Mouse (Mus musculus) hindbrain, embryonic 13.5 days (tissue): Measurements from ENCODE around the gene Fam13a. TPM values are rescaled to one million over a fixed set of nuclear protein-coding genes. Genes with fewer than 3 reads are reported as not detected.

Experiments used
- ATAC-seq: fragments of 200-750 bp; cut with Nextera tagmentation; 2 replicates; pipeline ENCODE4 v1.8.0; 2017; ENCODE audit warnings: moderate TSS enrichment; ENCODE audit not compliant: low FRiP score
- H3K27ac ChIP-seq: fragments of 300-500 bp; sonication (generic); 2 replicates; pipeline ENCODE4 v1.5.1; 2015; ENCODE audit warnings: inconsistent platforms, mild to moderate bottlenecking, moderate library complexity
- H3K27me3 ChIP-seq: fragments of 300-500 bp; sonication (generic); 2 replicates; pipeline ENCODE4 v1.6.1; 2015; ENCODE audit warnings: mild to moderate bottlenecking, inconsistent platforms
- H3K36me3 ChIP-seq: fragments of 300-500 bp; sonication (generic); 2 replicates; pipeline ENCODE4 v1.6.1; 2015; ENCODE audit warnings: mild to moderate bottlenecking, inconsistent platforms
- H3K4me1 ChIP-seq: fragments of 300-500 bp; sonication (generic); replicated peaks from 2 replicates; pipeline ENCODE4 v1.6.1; 2015; ENCODE audit warnings: inconsistent platforms
- H3K4me2 ChIP-seq: fragments of 300-500 bp; sonication (generic); 2 replicates; pipeline ENCODE4 v1.6.1; 2015; ENCODE audit warnings: inconsistent platforms, mild to moderate bottlenecking, moderate library complexity
- H3K4me3 ChIP-seq: fragments of 300-500 bp; sonication (generic); 2 replicates; pipeline ENCODE4 v1.5.1; 2015; ENCODE audit warnings: mild to moderate bottlenecking, inconsistent platforms
- H3K9ac ChIP-seq: fragments of 300-500 bp; sonication (generic); 2 replicates; pipeline ENCODE4 v1.6.1; 2015; ENCODE audit warnings: mild to moderate bottlenecking, inconsistent platforms
- H3K9me3 ChIP-seq: fragments of 300-500 bp; sonication (generic); 2 replicates; pipeline ENCODE4 v1.6.1; 2016; ENCODE audit warnings: inconsistent platforms
- WGBS: fragments of 180-500 bp; shearing (Covaris S2); methylation state at CpG from one replicate; pipeline ENCODE4 v1.1.7; 2015; 5-methylcytosine and 5-hydroxymethylcytosine counted together
- polyA plus RNA-seq: library from polyadenylated mRNA; unstranded; fragments of >200 nt; fragmentation: Nextera tagmentation; extraction: Ambion mirVana; gene quantifications from 2 replicates; pipeline ENCODE4 v1.2.1, GENCODE M21; 2015

Fam13a gene
- polyA plus RNA-seq = 8.2 and 9.5 TPM in 2 replicates

DNA sequence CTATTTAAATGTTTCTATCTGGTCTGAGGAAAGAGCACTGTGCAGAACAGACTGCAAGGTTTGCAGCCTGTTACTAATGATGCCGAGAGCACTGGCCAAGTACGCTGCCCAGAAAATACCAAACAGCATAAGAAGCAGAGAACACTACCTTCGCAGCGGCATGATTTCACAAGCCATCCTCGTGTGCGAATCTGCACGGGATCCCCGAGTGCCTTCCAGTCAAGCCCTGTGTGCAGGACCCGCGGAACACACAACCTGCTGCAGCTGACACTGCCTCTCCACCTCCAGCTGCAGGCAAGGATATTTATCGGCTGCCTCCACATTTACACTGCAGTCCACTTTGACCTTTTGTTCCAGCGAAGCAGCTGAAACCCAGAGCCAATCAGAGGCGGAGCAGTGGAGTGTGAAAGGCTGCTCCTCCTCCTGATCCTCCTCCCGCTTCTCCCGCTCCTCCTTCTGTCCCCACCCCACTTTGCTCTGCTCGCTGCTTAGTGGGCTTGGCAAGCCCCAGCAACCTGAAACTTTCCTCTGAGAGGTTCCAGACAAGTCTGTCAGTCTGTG lies at the start of gene Fam13a:
Gene Fam13a (minus strand): TSS at position 386 of the 561 bp plus-strand sequence.
- no peaks in the 10 kb centered on the region for H3K36me3 ChIP-seq
- ATAC-seq = peak; percentile 99

DNA sequence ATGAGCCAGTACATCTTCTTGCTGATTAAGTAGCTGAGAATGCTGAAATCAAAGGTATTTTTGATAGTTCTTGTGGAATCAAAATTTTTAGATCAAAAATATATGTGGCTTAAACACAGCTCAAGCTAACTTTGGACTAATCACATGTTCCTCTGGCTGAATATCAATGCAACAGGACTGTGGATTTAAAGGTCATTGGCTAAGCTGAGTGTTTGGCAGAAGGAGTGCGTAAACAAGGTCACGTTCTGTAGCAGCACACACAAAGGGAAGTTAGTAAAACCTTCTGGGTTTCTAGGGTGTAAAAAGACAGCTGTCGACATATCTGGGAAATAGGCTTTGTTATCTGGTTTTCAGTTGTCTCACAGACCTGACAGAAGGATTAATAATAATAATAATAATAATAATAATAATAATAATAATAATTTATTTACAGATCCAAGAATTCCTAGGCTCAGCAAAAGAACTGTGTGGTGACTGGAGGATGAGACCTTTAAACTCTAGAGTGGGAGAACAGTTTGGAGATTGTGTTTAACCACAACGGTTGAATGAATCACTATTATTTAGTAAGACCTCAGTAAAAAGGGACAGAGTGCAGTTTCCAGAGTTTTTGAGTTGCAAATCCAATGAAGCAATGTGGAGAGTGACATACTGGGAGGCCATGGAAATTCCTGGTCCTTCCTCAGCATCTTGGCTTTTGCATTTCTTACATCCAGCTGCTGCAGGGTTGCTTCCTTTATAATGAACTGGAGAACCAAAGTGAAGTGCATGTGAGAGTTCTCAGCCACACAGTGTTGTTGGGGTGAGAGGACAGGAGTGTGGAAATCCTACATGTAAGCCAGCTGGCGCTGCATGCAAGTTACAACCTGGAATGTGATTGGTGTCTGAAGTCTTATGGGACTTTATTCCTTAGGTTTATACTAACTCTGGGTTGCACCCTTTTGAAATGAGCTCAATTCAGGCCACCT lies 48.0 kb upstream of the Fam13a start:
- H3K4me1 ChIP-seq = no peaks in the 10 kb centered on the region
- H3K4me3 ChIP-seq = no peak overlapping the region
- no peak overlapping the region for H3K9ac ChIP-seq
- peaks cover 10% of the 10 kb centered on the region for H3K9me3 ChIP-seq
- H3K27ac ChIP-seq = no peak overlapping the region
- H3K27me3 ChIP-seq = no peaks in the 10 kb centered on the region
- WGBS = 89% methylated on average over 5 of the region's 5 CpGs
- no peak overlapping the region for H3K4me2 ChIP-seq
- no peak for ATAC-seq
- H3K36me3 ChIP-seq = no peaks in the 10 kb centered on the region

More for the DNA sequence above, at the start of gene Fam13a:
- peaks cover 12% of the 10 kb centered on the region for H3K4me1 ChIP-seq
- peak within 1 kb of the TSS; percentile 60 for H3K4me2 ChIP-seq
- H3K9me3 ChIP-seq = no peaks in the 10 kb centered on the region
- H3K4me3 ChIP-seq = peak within 1 kb of the TSS; percentile 63
- peak within 1 kb of the TSS; percentile 76 for H3K9ac ChIP-seq
- whole genome bisulfite sequencing = under 1% methylated on average over 16 of the region's 16 CpGs
- H3K27ac ChIP-seq = peak within 1 kb of the TSS; percentile 81
- H3K27me3 ChIP-seq = no peaks in the 10 kb centered on the region

DNA sequence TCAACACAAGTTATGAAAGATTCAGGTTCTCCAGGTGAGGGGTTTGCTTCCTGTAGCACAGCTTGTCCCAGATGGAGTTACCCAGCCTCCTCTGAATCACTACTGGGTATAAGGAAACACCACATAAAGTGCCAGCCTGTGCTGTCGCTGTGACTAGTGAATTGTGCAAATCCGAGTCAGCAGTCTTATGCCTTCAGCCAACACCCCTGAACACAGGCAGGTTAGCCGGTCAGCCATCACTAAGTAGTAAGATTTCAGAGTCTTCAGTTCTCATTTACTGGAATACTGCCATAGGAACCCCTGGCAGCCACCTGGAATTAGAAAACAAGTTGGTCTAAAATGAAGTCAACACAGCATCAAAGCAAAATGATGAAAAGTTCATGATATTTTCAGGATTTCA lies 47.3 kb upstream of the Fam13a start:
- 89% methylated on average over 3 of the region's 3 CpGs for WGBS
- no peaks in the 10 kb centered on the region for H3K4me1 ChIP-seq
- H3K27me3 ChIP-seq = no peaks in the 10 kb centered on the region
- H3K4me3 ChIP-seq = no peak overlapping the region
- no peak overlapping the region for H3K27ac ChIP-seq
- H3K9ac ChIP-seq = no peak overlapping the region
- peaks cover 10% of the 10 kb centered on the region for H3K9me3 ChIP-seq
- H3K36me3 ChIP-seq = no peaks in the 10 kb centered on the region
- H3K4me2 ChIP-seq = no peak overlapping the region
- ATAC-seq = no peak

DNA sequence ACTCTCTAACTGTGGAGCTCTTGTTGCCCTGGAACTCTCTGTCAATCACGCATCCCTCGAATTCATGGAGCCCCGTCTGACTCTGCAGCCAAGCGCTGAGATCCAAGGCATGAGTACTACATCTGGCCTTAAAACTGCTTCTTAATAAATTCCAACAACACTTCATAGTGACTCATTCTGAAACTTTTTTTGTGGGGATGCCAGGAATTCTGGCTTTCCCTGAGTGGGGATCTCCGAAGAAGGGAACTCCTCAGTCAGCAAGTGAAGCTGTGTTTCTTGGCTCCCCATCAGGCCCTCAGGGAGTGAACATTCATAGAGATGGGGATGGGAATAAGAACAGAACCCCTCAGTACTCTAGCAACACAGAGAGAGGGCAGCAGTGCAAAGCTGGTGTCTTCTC lies 43.8 kb upstream of the Fam13a start:
- ATAC-seq = no peak
- H3K9me3 ChIP-seq = no peaks in the 10 kb centered on the region
- H3K9ac ChIP-seq = no peak overlapping the region
- H3K4me1 ChIP-seq = no peaks in the 10 kb centered on the region
- 89% methylated on average over 5 of the region's 5 CpGs for WGBS
- H3K4me2 ChIP-seq = no peak overlapping the region
- no peak overlapping the region for H3K27ac ChIP-seq
- no peak overlapping the region for H3K4me3 ChIP-seq
- no peaks in the 10 kb centered on the region for H3K36me3 ChIP-seq
- H3K27me3 ChIP-seq = no peaks in the 10 kb centered on the region

DNA sequence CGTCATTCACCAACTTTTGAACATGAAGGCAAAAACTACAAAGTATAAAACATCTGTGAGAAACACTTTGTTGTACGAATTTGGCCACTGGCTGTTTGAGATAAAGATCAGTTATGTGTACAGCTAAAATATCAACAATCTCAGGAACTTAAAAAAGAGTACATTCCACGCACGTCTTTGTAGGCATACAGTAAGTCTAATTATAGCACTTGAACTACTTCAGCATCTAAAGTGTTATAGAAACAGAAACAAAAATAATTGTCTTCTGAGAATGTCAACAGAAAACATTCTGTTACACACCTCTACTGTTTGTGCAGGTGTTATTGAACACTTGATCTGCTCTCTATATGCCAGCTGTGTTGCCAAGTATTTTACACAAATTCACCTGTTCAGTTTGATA lies 40.1 kb upstream of the Fam13a start:
- H3K27ac ChIP-seq = no peak overlapping the region
- no peaks in the 10 kb centered on the region for H3K27me3 ChIP-seq
- no peaks in the 10 kb centered on the region for H3K9me3 ChIP-seq
- no peak overlapping the region for H3K9ac ChIP-seq
- H3K4me3 ChIP-seq = no peak overlapping the region
- H3K4me2 ChIP-seq = no peak overlapping the region
- H3K4me1 ChIP-seq = no peaks in the 10 kb centered on the region
- 81% methylated on average over 4 of the region's 4 CpGs for WGBS
- no peak for ATAC-seq
- no peaks in the 10 kb centered on the region for H3K36me3 ChIP-seq

DNA sequence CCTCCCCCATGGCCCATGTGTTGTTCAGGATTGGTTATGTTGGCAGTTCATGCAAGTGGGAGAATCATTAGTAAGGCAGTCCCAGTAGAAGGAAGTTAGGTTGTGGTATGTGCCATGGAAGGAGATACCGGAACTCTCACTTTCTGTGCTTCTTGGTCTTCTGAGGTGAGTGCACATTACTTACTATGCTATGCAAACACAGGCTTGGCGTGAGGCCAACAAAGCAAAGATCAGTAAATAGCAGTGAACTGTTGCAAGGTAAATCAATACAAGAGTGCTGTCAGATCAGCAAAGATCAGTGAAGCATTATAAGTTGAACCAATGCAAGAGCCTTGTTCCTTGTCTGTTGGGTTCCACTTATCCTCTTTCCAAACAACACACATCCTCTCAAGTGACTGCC lies 28.9 kb upstream of the Fam13a start:
- 89% methylated on average over 2 of the region's 2 CpGs for WGBS
- H3K4me2 ChIP-seq = no peak overlapping the region
- H3K9ac ChIP-seq = no peak overlapping the region
- no peak overlapping the region for H3K4me3 ChIP-seq
- H3K9me3 ChIP-seq = no peaks in the 10 kb centered on the region
- no peak for ATAC-seq
- H3K27me3 ChIP-seq = no peaks in the 10 kb centered on the region
- no peak overlapping the region for H3K27ac ChIP-seq
- no peaks in the 10 kb centered on the region for H3K4me1 ChIP-seq
- H3K36me3 ChIP-seq = no peaks in the 10 kb centered on the region

DNA sequence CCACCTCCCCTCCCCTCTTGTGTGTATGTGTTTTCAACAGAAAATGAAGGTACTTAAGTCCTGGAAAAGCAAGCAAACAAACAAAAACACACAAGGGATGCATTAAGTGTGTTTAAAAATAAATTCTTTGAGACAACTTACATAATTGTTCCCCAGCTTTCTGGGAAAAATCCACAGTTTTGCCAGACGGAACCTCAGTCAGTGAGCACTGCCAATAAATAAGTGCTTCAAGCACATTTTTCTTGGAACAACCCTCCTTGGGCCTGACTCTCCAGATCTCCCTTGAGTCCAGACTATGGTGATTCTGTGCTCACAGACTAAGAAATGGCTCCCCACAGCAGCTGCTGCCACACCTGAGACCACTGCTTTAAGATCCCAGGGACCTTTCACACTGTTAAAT lies 15.4 kb upstream of the Fam13a start:
- Histone ChIP-seq H3K27ac (no peak overlapping the region), H3K9me3 (no peaks in the 10 kb centered on the region), H3K27me3 (no peaks in the 10 kb centered on the region), H3K36me3 (no peaks in the 10 kb centered on the region), H3K4me3 (no peak overlapping the region), H3K9ac (no peak overlapping the region), H3K4me2 (no peak overlapping the region), H3K4me1 (no peaks in the 10 kb centered on the region)
- no peak for ATAC-seq
- 85% methylated on average over 1 of the region's 1 CpGs for WGBS

DNA sequence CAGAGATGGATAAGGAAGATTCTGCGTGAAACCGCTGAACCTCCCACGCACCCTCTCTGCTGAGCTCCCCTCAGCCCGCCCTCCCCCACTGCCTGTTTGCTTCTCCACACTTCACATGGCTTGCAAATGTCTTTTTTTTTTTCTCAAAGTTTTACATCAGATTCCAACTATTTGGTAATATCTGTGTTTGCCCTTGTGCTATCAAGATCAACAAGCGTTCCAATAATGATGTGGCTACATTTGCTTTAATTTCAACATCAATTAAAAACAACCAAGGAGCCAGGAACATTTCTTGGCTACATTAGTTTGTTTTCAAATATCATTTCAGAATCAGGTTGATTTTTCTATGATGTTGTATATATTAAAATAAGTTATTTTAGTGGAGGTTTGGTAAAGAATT lies 8.4 kb upstream of the Fam13a start:
- ATAC-seq = no peak

DNA sequence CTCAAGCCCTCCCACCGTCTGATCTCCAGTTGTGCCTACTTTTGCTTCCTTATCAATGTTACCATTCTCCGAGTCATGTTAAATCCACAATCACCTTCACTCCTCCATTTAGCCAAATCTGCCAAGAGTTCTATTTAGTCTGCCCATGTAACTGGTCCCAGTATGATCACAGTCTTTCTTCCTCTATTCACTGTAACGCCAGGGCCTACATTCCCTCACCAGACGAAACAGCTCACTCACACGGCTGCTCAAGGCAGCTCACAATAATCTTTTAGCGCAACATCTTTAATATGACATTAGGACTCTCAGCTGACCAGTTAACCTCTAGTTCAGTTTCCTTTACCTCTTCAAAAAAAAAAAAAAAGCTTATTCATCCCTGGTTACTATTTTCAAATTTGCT lies 7.2 kb upstream of the Fam13a start:
- H3K9ac ChIP-seq = no peak overlapping the region
- H3K9me3 ChIP-seq = no peaks in the 10 kb centered on the region
- no peak overlapping the region for H3K27ac ChIP-seq
- no peaks in the 10 kb centered on the region for H3K27me3 ChIP-seq
- no peaks in the 10 kb centered on the region for H3K36me3 ChIP-seq
- WGBS = 90% methylated on average over 6 of the region's 6 CpGs
- H3K4me3 ChIP-seq = no peak overlapping the region
- ATAC-seq = no peak
- H3K4me1 ChIP-seq = no peaks in the 10 kb centered on the region
- H3K4me2 ChIP-seq = no peak overlapping the region

More for the DNA sequence above, 8.4 kb upstream of the Fam13a start:
- Histone ChIP-seq H3K27me3 (no peaks in the 10 kb centered on the region), H3K36me3 (no peaks in the 10 kb centered on the region), H3K9ac (no peak overlapping the region), H3K4me2 (no peak overlapping the region), H3K9me3 (no peaks in the 10 kb centered on the region), H3K4me3 (no peak overlapping the region), H3K4me1 (no peaks in the 10 kb centered on the region), H3K27ac (no peak overlapping the region)
- WGBS = 94% methylated on average over 5 of the region's 5 CpGs

DNA sequence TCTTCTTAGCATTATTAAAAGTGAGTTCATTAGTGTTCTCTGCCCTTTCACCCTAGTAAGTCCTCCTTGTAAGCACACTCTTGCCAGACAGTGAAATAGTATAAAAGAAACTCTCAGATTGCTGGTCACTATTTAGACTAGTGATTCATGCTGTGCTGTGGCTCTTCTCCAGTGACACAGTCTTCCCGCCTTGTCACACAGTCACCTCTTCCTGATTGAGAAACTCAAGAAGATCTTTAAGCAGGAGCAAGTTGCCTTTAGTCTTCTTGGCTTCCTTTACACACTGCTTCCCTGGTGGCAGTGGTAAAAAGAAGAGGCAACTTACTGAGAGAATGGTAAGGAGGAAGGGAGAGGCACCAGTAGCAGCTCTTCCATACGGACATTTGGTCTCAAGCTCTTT lies 6.3 kb upstream of the Fam13a start:
- Histone ChIP-seq H3K27ac (no peak overlapping the region), H3K36me3 (no peaks in the 10 kb centered on the region), H3K9ac (no peak overlapping the region), H3K9me3 (no peaks in the 10 kb centered on the region), H3K27me3 (no peaks in the 10 kb centered on the region), H3K4me3 (no peak overlapping the region), H3K4me1 (no peaks in the 10 kb centered on the region), H3K4me2 (no peak overlapping the region)
- WGBS = 88% methylated on average over 2 of the region's 2 CpGs
- no peak for ATAC-seq

DNA sequence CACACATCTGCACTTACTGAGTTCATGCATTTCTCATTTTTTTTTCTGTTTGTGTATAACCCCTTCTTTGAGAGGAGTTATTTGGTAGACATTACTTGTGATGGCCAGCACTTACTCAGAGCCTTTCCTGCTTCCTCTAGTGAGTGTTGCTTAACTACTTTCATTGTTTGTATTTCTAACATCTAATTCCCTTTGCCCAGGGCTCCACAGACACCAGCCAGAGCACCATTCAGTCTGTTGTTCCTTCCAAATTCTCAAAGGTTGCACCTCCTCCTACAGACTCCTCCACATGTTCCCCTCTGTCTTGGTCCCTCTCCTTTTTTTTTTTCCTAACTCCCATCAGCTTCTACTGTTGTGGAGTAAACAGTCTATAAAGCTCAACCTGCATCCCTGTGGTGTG lies 5.7 kb upstream of the Fam13a start:
- Histone ChIP-seq H3K36me3 (no peaks in the 10 kb centered on the region), H3K4me2 (no peak overlapping the region), H3K4me3 (no peak overlapping the region), H3K9ac (no peak overlapping the region), H3K27ac (no peak overlapping the region), H3K27me3 (no peaks in the 10 kb centered on the region), H3K9me3 (no peaks in the 10 kb centered on the region), H3K4me1 (no peaks in the 10 kb centered on the region)
- ATAC-seq = no peak

DNA sequence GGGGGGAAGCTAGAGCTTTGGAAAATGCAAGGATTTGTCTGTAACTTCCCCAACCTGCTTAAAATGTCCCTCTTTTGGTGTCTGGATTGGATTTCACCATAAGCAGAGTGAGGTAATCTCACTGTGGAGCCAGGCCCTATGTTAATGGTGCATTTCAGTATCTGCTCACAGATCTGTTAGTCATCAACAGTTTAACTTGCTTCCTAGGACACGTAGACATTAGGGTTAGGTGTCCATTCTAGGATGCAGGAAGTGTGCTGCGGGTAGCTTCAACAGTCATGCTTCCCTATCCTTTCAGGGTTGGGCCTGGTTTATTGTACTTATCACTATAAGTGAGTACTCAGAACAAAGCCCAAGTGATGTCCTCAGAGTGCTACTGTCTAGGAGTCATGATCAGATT lies 4.5 kb upstream of the Fam13a start:
- 87% methylated on average over 2 of the region's 2 CpGs for WGBS
- Histone ChIP-seq H3K4me1 (0 out of 2 replicates have a peak, but pooled peaks cover 2% of the 10 kb centered on the region), H3K9me3 (no peaks in the 10 kb centered on the region), H3K27ac (no peak overlapping the region), H3K9ac (no peak overlapping the region), H3K4me3 (no peak overlapping the region), H3K36me3 (no peaks in the 10 kb centered on the region), H3K27me3 (no peaks in the 10 kb centered on the region), H3K4me2 (no peak overlapping the region)
- ATAC-seq = no peak

DNA sequence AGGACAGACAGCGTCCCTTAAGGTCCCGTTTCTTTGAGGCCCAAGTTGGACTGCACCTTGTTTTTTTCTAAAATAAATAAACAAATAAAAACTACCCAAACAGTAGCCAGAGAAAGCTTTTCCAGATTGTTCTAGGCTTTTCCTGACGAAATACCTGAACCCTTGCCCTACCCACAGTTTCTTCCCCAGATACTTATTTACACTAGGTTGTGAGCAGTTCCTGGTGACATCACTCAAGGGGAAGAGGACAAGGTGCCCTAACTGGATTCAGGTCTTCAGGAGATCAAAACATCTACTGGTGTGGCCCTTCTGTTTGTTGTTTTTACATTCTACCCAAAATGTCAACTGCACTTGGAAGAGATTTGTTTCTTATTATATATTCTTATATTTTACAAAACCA lies 457 bp upstream of the Fam13a start:
- Histone ChIP-seq H3K4me2 (peak overlapping the region; percentile 60), H3K4me3 (peak overlapping the region; percentile 63), H3K27me3 (no peaks in the 10 kb centered on the region), H3K27ac (0 out of 2 replicates have a peak overlapping the region, but pooled peaks have one; percentile 81), H3K4me1 (peaks cover 12% of the 10 kb centered on the region), H3K9me3 (no peaks in the 10 kb centered on the region), H3K9ac (0 out of 2 replicates have a peak overlapping the region, but pooled peaks have one; percentile 76), H3K36me3 (no peaks in the 10 kb centered on the region)
- WGBS = 54% methylated on average over 3 of the region's 3 CpGs
- peak; percentile 34 for ATAC-seq
